Mouse (Mus musculus): ENCODE results near the gene Ywhab.

- no peak for TF ChIP-seq FLI1 (IDR thresholded peaks at IDR 0.05; ENCODE audit: low read length)
- no peak for TF ChIP-seq GATA1 (IDR thresholded peaks at IDR 0.05; ENCODE audit: borderline replicate concordance, low read length)
These were observed 59.0 kb downstream of the Ywhab start for GRCm38 (mm10) chr2:164053767-164054166.
